In genomic region chr11:94992754-94993606, GRCm38 (mm10) we compare ENCODE assay signal across 8 mouse cellular contexts. TPM values are rescaled to one million over a fixed set of nuclear protein-coding genes. Genes with fewer than 3 reads are reported as not detected.
A peak's percentile ranks its signal among the peaks of the same experiment; 100 is the strongest.
DNase-seq lines count a peak whose midpoint lies in the region; ATAC-seq and TF ChIP-seq lines count a peak whose summit lies in the region.

No protein-coding gene starts in this region.

- CTCF ChIA-PET in Patski (lab: Charles Lee), result interaction anchor here (2.3 kb wide), 1 partner anchor 10 kb away, joined by 14 read pairs; no protein-coding TSS in a partner anchor

- POLR2A ChIA-PET in Patski (lab: Charles Lee), result interaction anchor here (0.9 to 3.0 kb wide), 6 partner anchors 7 to 48 kb away, joined by 4 to 18 read pairs (median 6); partner anchors contain the start of genes Pdk2 and Samd14

- ATAC-seq in cerebellum, adult (ENCODE audit: insufficient number of reproducible peaks, low FRiP score, low TSS enrichment), result no peak
- peak; percentile 6 for ATAC-seq in Patski
- ATAC-seq in limb, embryonic 11.5 days (ENCODE audit: insufficient number of reproducible peaks, low FRiP score, low TSS enrichment, low read depth), result no peak
- no peak for ATAC-seq in midbrain, embryonic 12.5 days (ENCODE audit: low FRiP score, low read depth)

- peak overlapping the region; percentile 86 for H3K4me3 ChIP-seq in erythroblast, embryonic 14.5 days (replicated peaks)
- peak overlapping the region; percentile 95 for H3K4me3 ChIP-seq in limb, embryonic 11.5 days (ENCODE audit: low read depth, low read length)
- H3K4me3 ChIP-seq in midbrain, embryonic 12.5 days, result peak overlapping the region; percentile 73

- H3K9ac ChIP-seq in limb, embryonic 11.5 days (ENCODE audit: low read length), result peak overlapping the region; percentile 93
- H3K9ac ChIP-seq in midbrain, embryonic 12.5 days (replicated peaks), result peak overlapping the region; percentile 92

- in situ Hi-C loops in Patski (cut with MboI; ENCODE audit: low pct_unique_long_range_greater_than_20kb), result no loop called here

- 2% methylated on average over 22 of the region's 22 CpGs for WGBS in limb, embryonic 11.5 days
- WGBS in midbrain, embryonic 12.5 days, result 2% methylated on average over 22 of the region's 22 CpGs

- DNase-seq in cerebellum, adult 11-12 months, result peak; percentile 74
- no peak for DNase-seq in Patski (ENCODE audit: low read depth, low spot score)
- peak; percentile 48 to 49 for DNase-seq in heart, postnatal 14 days
- DNase-seq in limb, embryonic 11.5 days (ENCODE audit: low spot score), result peak; percentile 58
- peak; percentile 65 to 73 for DNase-seq in thymus, postnatal 36 days

- H3K36me3 ChIP-seq in erythroblast, embryonic 14.5 days (ENCODE audit: control insufficient read depth), result peaks cover 53% of the 10 kb centered on the region
- H3K36me3 ChIP-seq in limb, embryonic 11.5 days (ENCODE audit: control insufficient read depth, insufficient read depth, low read length), result peaks cover 15% of the 10 kb centered on the region
- peaks cover 17% of the 10 kb centered on the region for H3K36me3 ChIP-seq in midbrain, embryonic 12.5 days

- peaks cover 94% of the 10 kb centered on the region for H3K4me1 ChIP-seq in erythroblast, embryonic 14.5 days (ENCODE audit: control insufficient read depth)
- H3K4me1 ChIP-seq in limb, embryonic 11.5 days (ENCODE audit: control insufficient read depth, insufficient read depth, low read length), result peaks cover 55% of the 10 kb centered on the region
- H3K4me1 ChIP-seq in midbrain, embryonic 12.5 days, result peaks cover 71% of the 10 kb centered on the region

- no peak overlapping the region for H3K27ac ChIP-seq in limb, embryonic 11.5 days (replicated peaks; ENCODE audit: low read depth, low read length)
- no peak overlapping the region for H3K27ac ChIP-seq in midbrain, embryonic 12.5 days (replicated peaks)

- no peaks in the 10 kb centered on the region for H3K27me3 ChIP-seq in Patski
- peaks cover 10% of the 10 kb centered on the region; the same call in 1 of the 2 replicates for H3K27me3 ChIP-seq in erythroblast, embryonic 14.5 days (ENCODE audit: control insufficient read depth)
- no peaks in the 10 kb centered on the region for H3K27me3 ChIP-seq in limb, embryonic 11.5 days (ENCODE audit: control insufficient read depth, insufficient read depth, low read length)
- H3K27me3 ChIP-seq in midbrain, embryonic 12.5 days, result no peaks in the 10 kb centered on the region

- intact Hi-C loops in heart, postnatal 14 days (cut with DNase I), result no loop called here

- peak overlapping the region; percentile 96 for H3K4me2 ChIP-seq in limb, embryonic 11.5 days (ENCODE audit: low read depth, severe bottlenecking)
- peak overlapping the region; percentile 98 for H3K4me2 ChIP-seq in midbrain, embryonic 12.5 days (replicated peaks)

- H3K9me3 ChIP-seq in erythroblast, embryonic 14.5 days (ENCODE audit: control insufficient read depth, low read length), result no peaks in the 10 kb centered on the region
- H3K9me3 ChIP-seq in limb, embryonic 11.5 days (ENCODE audit: control insufficient read depth, low read length), result no peaks in the 10 kb centered on the region
- H3K9me3 ChIP-seq in midbrain, embryonic 12.5 days, result no peaks in the 10 kb centered on the region

- TF ChIP-seq CTCF in Patski (IDR thresholded peaks at IDR 0.05), result no peak

RNA-seq across cellular contexts. Expression of gene Ppp1r9b, which starts 2.1 kb away (rescaled TPM):
- 70.2 TPM for polyA plus RNA-seq in Patski (2021)
- polyA plus RNA-seq in erythroblast, embryonic 14.5 days (2012), result 29.1 and 31.4 TPM in 2 replicates
- total RNA-seq in heart, postnatal 14 days (2021), result 10 to 100 TPM; 50.5 to 52.1 TPM
- polyA plus RNA-seq in limb, embryonic 11.5 days (2014; fragmentation: Nextera tagmentation; extraction: Ambion mirVana), result 14.4 and 14.8 TPM in 2 replicates
- 15.7 and 17.7 TPM in 2 replicates for polyA plus RNA-seq in midbrain, embryonic 12.5 days (2016; fragmentation: Nextera tagmentation; extraction: Ambion mirVana)

RNA-seq across cellular contexts. Expression of gene Samd14, which starts 16.7 kb away (rescaled TPM):
- 32.3 TPM for polyA plus RNA-seq in Patski (2021)
- 123 and 135 TPM in 2 replicates for polyA plus RNA-seq in erythroblast, embryonic 14.5 days (2012)
- total RNA-seq in heart, postnatal 14 days (2021), result 1 to 10 TPM; 2.2 TPM
- polyA plus RNA-seq in limb, embryonic 11.5 days (2014; fragmentation: Nextera tagmentation; extraction: Ambion mirVana), result 34.1 and 35.6 TPM in 2 replicates
- polyA plus RNA-seq in midbrain, embryonic 12.5 days (2016; fragmentation: Nextera tagmentation; extraction: Ambion mirVana), result 93.5 and 100 TPM in 2 replicates

RNA-seq across cellular contexts. Expression of gene Sgca, which starts 16.9 kb away (rescaled TPM):
- polyA plus RNA-seq in Patski (2021), result 0.47 TPM
- polyA plus RNA-seq in erythroblast, embryonic 14.5 days (2012), result not detected in 2 replicates
- 100 to 1,000 TPM; 135 to 139 TPM for total RNA-seq in heart, postnatal 14 days (2021)
- polyA plus RNA-seq in limb, embryonic 11.5 days (2014; fragmentation: Nextera tagmentation; extraction: Ambion mirVana), result 0.60 and 0.70 TPM in 2 replicates
- polyA plus RNA-seq in midbrain, embryonic 12.5 days (2016; fragmentation: Nextera tagmentation; extraction: Ambion mirVana), result not detected in 2 replicates

RNA-seq across cellular contexts. Expression of gene Hils1, which starts 25.6 kb away (rescaled TPM):
- polyA plus RNA-seq in Patski (2021), result not detected
- polyA plus RNA-seq in erythroblast, embryonic 14.5 days (2012), result not detected in 2 replicates
- not detected for total RNA-seq in heart, postnatal 14 days (2021)
- not detected in 2 replicates for polyA plus RNA-seq in limb, embryonic 11.5 days (2014; fragmentation: Nextera tagmentation; extraction: Ambion mirVana)
- polyA plus RNA-seq in midbrain, embryonic 12.5 days (2016; fragmentation: Nextera tagmentation; extraction: Ambion mirVana), result not detected in 2 replicates

RNA-seq across cellular contexts. Expression of gene Pdk2, which starts 48.2 kb away (rescaled TPM):
- polyA plus RNA-seq in Patski (2021), result 61.5 TPM
- polyA plus RNA-seq in erythroblast, embryonic 14.5 days (2012), result 4.0 and 7.2 TPM in 2 replicates
- 100 to 1,000 TPM; 297 to 326 TPM for total RNA-seq in heart, postnatal 14 days (2021)
- 19.3 and 20.1 TPM in 2 replicates for polyA plus RNA-seq in limb, embryonic 11.5 days (2014; fragmentation: Nextera tagmentation; extraction: Ambion mirVana)
- 19.1 and 22.7 TPM in 2 replicates for polyA plus RNA-seq in midbrain, embryonic 12.5 days (2016; fragmentation: Nextera tagmentation; extraction: Ambion mirVana)
